Mouse (Mus musculus): ENCODE results near the gene Arnt2. TPM values are rescaled to one million over a fixed set of nuclear protein-coding genes. Genes with fewer than 3 reads are reported as not detected.

Gene Arnt2
- polyA plus RNA-seq, 1 experiment from 2014 or later = not detected

DNA sequence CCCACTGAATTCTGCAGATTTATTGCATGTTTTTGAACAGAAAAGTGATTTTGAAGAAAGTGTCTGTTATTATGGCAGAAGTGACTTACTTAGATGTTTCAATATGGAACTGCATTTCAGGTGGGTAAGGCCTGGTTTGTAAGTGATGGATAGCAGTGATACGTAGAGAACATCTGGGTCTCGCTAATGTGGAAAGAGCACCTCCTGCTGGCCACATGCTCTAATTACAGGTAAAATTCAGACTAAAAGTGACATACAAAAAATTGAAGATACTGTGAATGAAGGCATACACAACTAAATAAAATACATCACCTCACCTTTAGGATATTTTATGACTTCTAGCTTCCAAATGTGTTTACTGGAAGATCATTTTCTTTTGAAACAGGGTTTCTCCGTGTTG is 66.8 kb downstream of the Arnt2 start:
- Histone ChIP-seq H3K27ac (ENCODE audit: low read depth) (no peak overlapping the region), H3K27me3 (ENCODE audit: insufficient read depth, low read length) (no peaks in the 10 kb centered on the region), H3K4me3 (ENCODE audit: low read depth, low read length) (no peak overlapping the region), H3K36me3 (replicated peaks; ENCODE audit: insufficient read depth, low read length) (no peaks in the 10 kb centered on the region), H3K4me1 (ENCODE audit: insufficient read depth) (no peaks in the 10 kb centered on the region), H3K9me3 (ENCODE audit: low read length) (no peaks in the 10 kb centered on the region), H3K4me2 (ENCODE audit: low read depth, low read length) (no peak overlapping the region), H3K9ac (replicated peaks) (no peak overlapping the region)
- peak; percentile 29; the same call in 1 of the 2 replicates for TF ChIP-seq CTCF (IDR thresholded peaks at IDR 0.05; ENCODE audit: low read depth)
- TF ChIP-seq EP300 (IDR thresholded peaks at IDR 0.05; ENCODE audit: low read depth) = no peak
- DNase-seq (no peak), ATAC-seq (no peak)
- 92% methylated on average over 3 of the region's 3 CpGs for WGBS (ENCODE audit: insufficient replicate concordance)

DNA sequence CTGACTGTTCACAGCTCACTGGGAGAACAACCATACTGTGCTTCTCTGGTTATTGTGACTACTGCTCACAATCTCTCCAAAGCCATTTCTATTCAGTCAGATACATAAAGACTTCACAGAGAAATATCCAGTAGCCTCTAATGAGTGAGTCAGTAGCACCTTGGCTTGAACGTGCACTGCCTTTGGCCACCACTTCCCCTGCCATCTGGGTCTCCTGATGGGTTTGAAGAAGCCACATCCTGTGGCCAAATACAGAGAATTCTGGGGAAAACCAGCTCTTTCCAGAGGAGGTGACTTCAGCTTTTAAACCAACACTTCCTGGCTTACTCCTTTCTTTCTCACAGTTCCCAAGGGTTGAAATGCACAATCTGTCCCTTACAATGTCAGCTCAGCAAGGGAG is 69.0 kb downstream of the Arnt2 start:
- H3K4me2 ChIP-seq (ENCODE audit: low read depth, low read length) = no peak overlapping the region
- 17% methylated on average over 1 of the region's 1 CpGs for WGBS (ENCODE audit: insufficient replicate concordance)
- no peak overlapping the region for H3K27ac ChIP-seq (ENCODE audit: low read depth)
- H3K9ac ChIP-seq (replicated peaks) = no peak overlapping the region
- TF ChIP-seq EP300 (IDR thresholded peaks at IDR 0.05; ENCODE audit: low read depth) (no peak), CTCF (IDR thresholded peaks at IDR 0.05; ENCODE audit: low read depth) (no peak)
- no peaks in the 10 kb centered on the region for H3K27me3 ChIP-seq (ENCODE audit: insufficient read depth, low read length)
- H3K36me3 ChIP-seq (replicated peaks; ENCODE audit: insufficient read depth, low read length) = no peaks in the 10 kb centered on the region
- no peak overlapping the region for H3K4me3 ChIP-seq (ENCODE audit: low read depth, low read length)
- no peaks in the 10 kb centered on the region for H3K4me1 ChIP-seq (ENCODE audit: insufficient read depth)
- H3K9me3 ChIP-seq (ENCODE audit: low read length) = no peaks in the 10 kb centered on the region
- ATAC-seq (no peak), DNase-seq (no peak)

DNA sequence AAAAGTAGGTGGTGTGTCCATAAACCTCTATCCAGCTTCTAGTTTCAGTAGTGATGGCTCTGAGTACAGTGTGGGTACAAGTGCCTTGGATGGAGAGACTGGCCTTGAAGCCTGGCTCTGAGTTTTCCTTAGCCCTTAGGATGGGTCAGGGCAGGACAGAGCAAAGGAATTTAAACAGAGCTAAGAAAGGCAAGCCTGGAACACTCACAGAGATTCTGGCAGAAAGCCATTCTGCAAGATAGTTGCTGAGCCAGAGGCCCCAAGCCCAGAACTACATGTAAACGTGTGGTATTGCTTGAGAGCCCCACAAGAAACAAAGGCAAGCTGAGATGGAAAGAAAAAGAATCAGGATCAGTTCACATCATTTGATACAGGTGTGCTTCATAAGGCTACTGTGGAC is 70.8 kb downstream of the Arnt2 start:
- Histone ChIP-seq H3K4me2 (ENCODE audit: low read depth, low read length) (no peak overlapping the region), H3K4me3 (ENCODE audit: low read depth, low read length) (no peak overlapping the region), H3K9me3 (ENCODE audit: low read length) (no peaks in the 10 kb centered on the region), H3K4me1 (ENCODE audit: insufficient read depth) (no peaks in the 10 kb centered on the region), H3K27ac (ENCODE audit: low read depth) (no peak overlapping the region), H3K9ac (replicated peaks) (no peak overlapping the region), H3K36me3 (replicated peaks; ENCODE audit: insufficient read depth, low read length) (no peaks in the 10 kb centered on the region), H3K27me3 (ENCODE audit: insufficient read depth, low read length) (no peaks in the 10 kb centered on the region)
- no peak for TF ChIP-seq EP300 (IDR thresholded peaks at IDR 0.05; ENCODE audit: low read depth)
- no peak for TF ChIP-seq CTCF (IDR thresholded peaks at IDR 0.05; ENCODE audit: low read depth)
- ATAC-seq (no peak), DNase-seq (no peak)
- WGBS (ENCODE audit: insufficient replicate concordance) = 56% methylated on average over 1 of the region's 1 CpGs

DNA sequence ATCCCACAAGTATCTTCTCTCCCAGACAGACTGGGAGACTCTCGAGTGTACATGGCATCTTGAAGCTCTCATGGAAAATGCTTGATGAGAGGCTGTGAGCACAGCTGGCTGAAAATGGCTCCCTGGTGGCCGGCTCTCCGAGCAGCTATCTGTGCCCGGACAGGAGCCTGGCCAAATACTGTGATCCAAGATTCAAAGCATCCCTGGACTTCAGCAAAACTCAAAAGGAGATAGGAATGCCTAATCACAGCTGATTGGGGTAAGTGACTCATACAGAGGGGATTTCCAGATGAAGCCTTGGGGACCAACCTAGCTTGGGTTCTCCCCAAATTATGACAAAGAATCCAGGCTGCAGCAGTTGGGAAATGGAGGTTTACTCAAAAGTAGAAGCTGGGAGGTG is 72.2 kb downstream of the Arnt2 start:
- WGBS (ENCODE audit: insufficient replicate concordance) = 70% methylated on average over 4 of the region's 4 CpGs
- H3K9me3 ChIP-seq (ENCODE audit: low read length) = no peaks in the 10 kb centered on the region
- no peaks in the 10 kb centered on the region for H3K27me3 ChIP-seq (ENCODE audit: insufficient read depth, low read length)
- DNase-seq (no peak), ATAC-seq (no peak)
- H3K27ac ChIP-seq (ENCODE audit: low read depth) = no peak overlapping the region
- no peaks in the 10 kb centered on the region for H3K4me1 ChIP-seq (ENCODE audit: insufficient read depth)
- H3K36me3 ChIP-seq (replicated peaks; ENCODE audit: insufficient read depth, low read length) = no peaks in the 10 kb centered on the region
- TF ChIP-seq EP300 (IDR thresholded peaks at IDR 0.05; ENCODE audit: low read depth) (no peak), CTCF (IDR thresholded peaks at IDR 0.05; ENCODE audit: low read depth) (no peak)
- no peak overlapping the region for H3K4me3 ChIP-seq (ENCODE audit: low read depth, low read length)
- H3K9ac ChIP-seq (replicated peaks) = no peak overlapping the region
- no peak overlapping the region for H3K4me2 ChIP-seq (ENCODE audit: low read depth, low read length)

DNA sequence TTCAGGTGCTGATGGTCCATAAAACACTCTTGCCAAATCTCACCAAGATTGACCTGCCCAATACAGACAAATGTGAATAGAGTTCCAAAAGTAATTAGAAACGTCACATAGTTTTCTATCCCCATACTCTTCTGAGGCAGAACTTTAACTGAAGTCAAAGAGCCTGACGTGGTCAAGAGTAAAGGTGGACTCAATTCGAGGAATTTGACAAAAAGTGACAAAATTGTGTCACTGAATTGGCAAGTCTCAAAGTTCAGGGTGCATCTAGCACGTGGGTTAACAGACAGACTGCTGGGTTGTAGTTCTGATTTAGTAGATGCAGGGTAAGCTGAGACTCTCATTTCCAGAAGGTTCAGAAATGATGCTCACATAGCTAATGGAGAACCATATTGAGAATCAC is 73.1 kb downstream of the Arnt2 start:
- no peaks in the 10 kb centered on the region for H3K36me3 ChIP-seq (replicated peaks; ENCODE audit: insufficient read depth, low read length)
- no peak overlapping the region for H3K4me2 ChIP-seq (ENCODE audit: low read depth, low read length)
- 67% methylated on average over 4 of the region's 4 CpGs for WGBS (ENCODE audit: insufficient replicate concordance)
- H3K27me3 ChIP-seq (ENCODE audit: insufficient read depth, low read length) = no peaks in the 10 kb centered on the region
- TF ChIP-seq CTCF (IDR thresholded peaks at IDR 0.05; ENCODE audit: low read depth) (no peak), EP300 (IDR thresholded peaks at IDR 0.05; ENCODE audit: low read depth) (no peak)
- H3K9ac ChIP-seq (replicated peaks) = no peak overlapping the region
- H3K9me3 ChIP-seq (ENCODE audit: low read length) = no peaks in the 10 kb centered on the region
- ATAC-seq = no peak
- H3K27ac ChIP-seq (ENCODE audit: low read depth) = no peak overlapping the region
- no peaks in the 10 kb centered on the region for H3K4me1 ChIP-seq (ENCODE audit: insufficient read depth)
- no peak overlapping the region for H3K4me3 ChIP-seq (ENCODE audit: low read depth, low read length)
- DNase-seq = no peak

DNA sequence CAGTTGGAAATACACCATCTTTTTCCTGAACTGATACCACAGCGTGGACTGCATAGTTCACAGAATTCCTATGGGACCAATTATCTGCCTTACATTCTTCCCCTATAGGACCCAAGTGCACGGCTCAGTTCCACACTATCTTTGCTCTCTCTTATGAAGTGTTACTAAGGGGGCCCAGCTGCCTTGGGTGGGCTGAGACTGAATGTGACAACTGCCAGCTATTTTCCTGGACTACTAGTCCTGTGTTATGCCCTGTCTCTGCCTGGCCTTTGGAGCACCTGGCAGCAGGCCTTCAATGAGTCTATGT is 73.4 kb downstream of the Arnt2 start:
- Histone ChIP-seq H3K27me3 (ENCODE audit: insufficient read depth, low read length) (no peaks in the 10 kb centered on the region), H3K36me3 (replicated peaks; ENCODE audit: insufficient read depth, low read length) (no peaks in the 10 kb centered on the region), H3K4me2 (ENCODE audit: low read depth, low read length) (no peak overlapping the region), H3K9me3 (ENCODE audit: low read length) (no peaks in the 10 kb centered on the region), H3K4me1 (ENCODE audit: insufficient read depth) (no peaks in the 10 kb centered on the region), H3K9ac (replicated peaks) (no peak overlapping the region), H3K27ac (ENCODE audit: low read depth) (no peak overlapping the region), H3K4me3 (ENCODE audit: low read depth, low read length) (no peak overlapping the region)
- no peak for TF ChIP-seq EP300 (IDR thresholded peaks at IDR 0.05; ENCODE audit: low read depth)
- TF ChIP-seq CTCF (IDR thresholded peaks at IDR 0.05; ENCODE audit: low read depth) = no peak
- DNase-seq (no peak), ATAC-seq (no peak)
- 70% methylated on average over 2 of the region's 2 CpGs for WGBS (ENCODE audit: insufficient replicate concordance)

Data from liver, postnatal 0 days (tissue).